Mouse (Mus musculus) forebrain, embryonic 13.5 days (tissue): Measurements from ENCODE around the gene Cytl1. TPM values are rescaled to one million over a fixed set of nuclear protein-coding genes. Genes with fewer than 3 reads are reported as not detected.

Experiments used
- ATAC-seq: fragments of 200-750 bp; cut with Nextera tagmentation; 2 replicates; pipeline ENCODE4 v1.8.0; 2017
- H3K27ac ChIP-seq: fragments of 300-500 bp; sonication (generic); 2 replicates; pipeline ENCODE4 v1.5.1; 2015; ENCODE audit warnings: inconsistent platforms, mild to moderate bottlenecking, moderate library complexity
- H3K27me3 ChIP-seq: fragments of 300-500 bp; sonication (generic); 2 replicates; pipeline ENCODE4 v1.6.1; 2015; ENCODE audit warnings: mild to moderate bottlenecking, inconsistent platforms
- H3K36me3 ChIP-seq: fragments of 300-500 bp; sonication (generic); 2 replicates; pipeline ENCODE4 v1.6.1; 2015; ENCODE audit warnings: mild to moderate bottlenecking, inconsistent platforms; ENCODE audit not compliant: poor library complexity, severe bottlenecking
- H3K4me1 ChIP-seq: fragments of 300-500 bp; sonication (generic); 2 replicates; pipeline ENCODE4 v1.6.1; 2015; ENCODE audit warnings: inconsistent platforms
- H3K4me2 ChIP-seq: fragments of 300-500 bp; sonication (generic); 2 replicates; pipeline ENCODE4 v1.6.1; 2015; ENCODE audit warnings: inconsistent platforms, mild to moderate bottlenecking, moderate library complexity
- H3K4me3 ChIP-seq: fragments of 300-500 bp; sonication (generic); 2 replicates; pipeline ENCODE4 v1.5.1; 2015; ENCODE audit warnings: mild to moderate bottlenecking, inconsistent platforms
- H3K9ac ChIP-seq: fragments of 300-500 bp; sonication (generic); 2 replicates; pipeline ENCODE4 v1.6.1; 2015; ENCODE audit warnings: mild to moderate bottlenecking, inconsistent platforms
- H3K9me3 ChIP-seq: fragments of 300-500 bp; sonication (generic); replicated peaks from 2 replicates; pipeline ENCODE4 v1.6.1; 2016; ENCODE audit warnings: inconsistent platforms
- WGBS: fragments of 180-500 bp; shearing (Covaris S2); methylation state at CpG from one replicate; pipeline ENCODE4 v1.1.7; 2015; 5-methylcytosine and 5-hydroxymethylcytosine counted together
- polyA plus RNA-seq: library from polyadenylated mRNA; unstranded; fragments of >200 nt; fragmentation: Nextera tagmentation; extraction: Ambion mirVana; gene quantifications from 2 replicates; pipeline ENCODE4 v1.2.1, GENCODE M21; 2015

Cytl1 gene
- polyA plus RNA-seq, 1 experiment from 2014 or later: not detected

GRCm38 (mm10) chr5:37774011-37774410 is 38.7 kb downstream of the Cytl1 start:
- no peak for ATAC-seq

GRCm38 (mm10) chr5:37775681-37776080 is 40.4 kb downstream of the Cytl1 start:
- no peak overlapping the region for H3K4me3 ChIP-seq
- peaks cover 87% of the 10 kb centered on the region for H3K27me3 ChIP-seq
- 50% methylated on average over 5 of the region's 5 CpGs for WGBS
- peaks cover 9% of the 10 kb centered on the region; the same call in 1 of the 2 replicates for H3K9me3 ChIP-seq
- no peak for ATAC-seq
- H3K4me1 ChIP-seq: no peaks in the 10 kb centered on the region
- no peak overlapping the region for H3K27ac ChIP-seq
- no peak overlapping the region for H3K4me2 ChIP-seq
- H3K9ac ChIP-seq: no peak overlapping the region
- H3K36me3 ChIP-seq: no peaks in the 10 kb centered on the region

More at GRCm38 (mm10) chr5:37774011-37774410, 38.7 kb downstream of the Cytl1 start:
- H3K9me3 ChIP-seq: peaks cover 9% of the 10 kb centered on the region; the same call in 1 of the 2 replicates
- peaks cover 80% of the 10 kb centered on the region for H3K27me3 ChIP-seq
- no peaks in the 10 kb centered on the region for H3K36me3 ChIP-seq
- peaks cover 8% of the 10 kb centered on the region for H3K4me1 ChIP-seq
- H3K4me3 ChIP-seq: no peak overlapping the region
- 80% methylated on average over 4 of the region's 4 CpGs for WGBS
- H3K4me2 ChIP-seq: no peak overlapping the region
- no peak overlapping the region for H3K9ac ChIP-seq
- H3K27ac ChIP-seq: no peak overlapping the region

- H3K9ac ChIP-seq: no peak overlapping the region
- 52% methylated on average over 8 of the region's 8 CpGs for WGBS
- no peak for ATAC-seq
These were observed 48.0 kb downstream of the Cytl1 start for GRCm38 (mm10) chr5:37783306-37783705.

DNA sequence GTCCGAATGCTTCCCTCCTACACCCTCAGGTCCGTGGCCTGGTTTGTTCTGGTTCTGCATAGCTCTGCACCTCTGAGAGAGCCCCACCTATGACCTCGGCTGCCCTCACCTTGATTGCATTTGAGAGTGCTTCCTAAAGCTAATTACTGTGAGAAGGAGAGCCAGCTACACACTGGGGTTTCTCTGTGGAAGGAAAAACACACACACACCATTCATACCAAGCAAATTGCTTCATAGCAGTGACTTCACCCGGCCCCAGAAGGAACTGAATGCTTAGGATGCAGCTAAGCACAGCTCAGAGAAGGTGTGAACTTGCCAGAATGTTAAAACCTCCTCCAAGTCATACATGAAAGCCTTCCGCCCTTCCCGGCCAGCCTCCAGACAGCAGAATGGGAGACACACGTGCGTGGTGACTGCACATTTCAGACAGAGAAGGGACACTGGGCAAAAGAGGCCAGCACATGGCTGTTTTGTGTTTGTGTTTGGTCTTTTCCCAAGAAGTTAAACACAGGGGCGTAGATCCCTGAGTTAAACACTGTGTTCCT is 49.6 kb downstream of the Cytl1 start:
- peaks cover 23% of the 10 kb centered on the region for H3K27me3 ChIP-seq
- no peak for ATAC-seq
- H3K27ac ChIP-seq: no peak overlapping the region
- no peaks in the 10 kb centered on the region for H3K9me3 ChIP-seq
- H3K36me3 ChIP-seq: no peaks in the 10 kb centered on the region
- no peak overlapping the region for H3K9ac ChIP-seq
- no peak overlapping the region for H3K4me2 ChIP-seq
- peaks cover 3% of the 10 kb centered on the region; the same call in 1 of the 2 replicates for H3K4me1 ChIP-seq
- 86% methylated on average over 9 of the region's 9 CpGs for WGBS
- H3K4me3 ChIP-seq: no peak overlapping the region

More at GRCm38 (mm10) chr5:37783306-37783705, 48.0 kb downstream of the Cytl1 start:
- no peak overlapping the region for H3K4me3 ChIP-seq
- no peaks in the 10 kb centered on the region for H3K36me3 ChIP-seq
- no peak overlapping the region for H3K27ac ChIP-seq
- peaks cover 3% of the 10 kb centered on the region; the same call in 1 of the 2 replicates for H3K4me1 ChIP-seq
- H3K4me2 ChIP-seq: no peak overlapping the region
- no peaks in the 10 kb centered on the region for H3K9me3 ChIP-seq
- H3K27me3 ChIP-seq: peaks cover 33% of the 10 kb centered on the region

Other genes with a start within 250 kb of the Cytl1 start
- 7.7 and 9.8 TPM in 2 replicates for gene Stk32b, start 18.3 kb upstream of the Cytl1 start, polyA plus RNA-seq
- gene Msx1, start 89.1 kb downstream of the Cytl1 start, polyA plus RNA-seq: 17.7 and 20.2 TPM in 2 replicates